Mouse (Mus musculus): ENCODE results near the gene Slc9a3r1. TPM values are rescaled to one million over a fixed set of nuclear protein-coding genes. Genes with fewer than 3 reads are reported as not detected.
A peak's percentile ranks its signal among the peaks of the same experiment; 100 is the strongest.

The Slc9a3r1 gene
- total RNA-seq (2022) = 10 to 100 TPM; 21.0 to 25.6 (median 22.2) TPM

- peak; percentile 98 for DNase-seq
Measured at GRCm38 (mm10) chr11:115162832-115163480, at the start of gene Slc9a3r1. TSS of gene Slc9a3r1 (plus strand) at chr11:115163341.

DNA sequence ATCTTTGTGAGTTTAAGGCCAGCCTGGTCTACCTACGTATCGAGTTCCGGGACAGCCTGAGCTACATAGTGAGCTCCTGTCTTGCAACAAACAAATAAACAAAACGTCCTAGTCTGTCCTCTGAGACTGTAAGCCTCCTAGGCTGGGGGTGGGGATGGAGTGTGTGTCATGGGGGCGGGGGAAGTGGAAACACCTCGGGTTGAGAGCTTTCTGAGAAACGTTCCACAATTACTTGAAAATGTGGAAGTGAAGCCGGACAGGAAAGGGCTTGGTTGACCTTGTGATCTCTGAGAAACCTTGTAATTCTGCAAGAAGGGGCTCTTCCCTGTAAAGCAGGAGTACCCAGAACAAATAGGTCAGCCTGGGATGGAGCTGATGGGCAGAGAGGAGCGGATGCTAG lies 43.7 kb upstream of the Slc9a3r1 start:
- DNase-seq = no peak

GRCm38 (mm10) chr11:115128483-115128882 lies 34.7 kb upstream of the Slc9a3r1 start:
- DNase-seq = no peak

GRCm38 (mm10) chr11:115129508-115130126 lies 33.5 kb upstream of the Slc9a3r1 start:
- DNase-seq = no peak

- no peak for DNase-seq
Measured at GRCm38 (mm10) chr11:115131768-115132381, 31.3 kb upstream of the Slc9a3r1 start.

GRCm38 (mm10) chr11:115133800-115134199 lies 29.3 kb upstream of the Slc9a3r1 start, which contains the start of gene Cd300lf:
TSS of gene Cd300lf (minus strand) at chr11:115133992.
- no peak for DNase-seq

- DNase-seq = no peak
Measured at GRCm38 (mm10) chr11:115138597-115139262, 24.4 kb upstream of the Slc9a3r1 start.

DNA sequence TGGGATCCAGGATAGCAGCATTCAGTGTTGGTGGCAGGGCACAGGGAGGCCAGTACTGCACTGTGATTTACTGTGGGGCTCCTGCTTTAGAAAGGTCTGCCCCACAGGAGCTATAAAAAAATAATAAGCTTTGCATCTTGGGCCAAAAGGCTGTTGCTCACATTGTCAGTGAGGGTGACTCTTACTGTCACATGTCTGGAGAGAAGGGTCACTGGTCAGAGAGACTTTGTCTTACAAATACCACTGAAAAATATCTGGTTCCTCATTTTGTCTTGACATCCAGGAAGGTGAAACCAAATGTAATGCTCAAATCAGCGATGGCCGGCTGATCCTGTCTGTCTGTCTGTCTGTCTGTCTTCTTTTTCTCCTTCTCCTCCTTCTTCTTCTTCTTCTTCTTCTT lies 21.2 kb upstream of the Slc9a3r1 start:
- no peak for DNase-seq

DNA sequence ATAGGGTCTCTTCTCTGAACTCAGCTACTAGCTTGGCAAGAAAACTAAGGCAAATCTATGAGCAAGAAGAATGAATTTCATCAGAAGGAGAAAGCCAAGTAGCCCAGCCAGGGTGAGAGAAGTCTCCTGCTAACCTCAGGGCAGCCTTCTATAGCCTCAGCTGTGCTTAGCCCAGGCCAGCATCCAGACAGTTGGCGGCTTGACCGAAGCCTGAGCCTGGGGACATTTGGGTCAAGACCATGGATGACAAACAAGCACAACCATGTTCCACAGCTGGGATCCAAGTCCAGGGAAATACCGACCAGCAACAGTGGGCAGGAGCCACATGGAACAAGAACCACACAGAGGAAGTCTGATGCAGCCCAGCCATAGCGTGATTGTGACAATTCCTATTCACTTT lies 15.3 kb upstream of the Slc9a3r1 start:
- no peak for DNase-seq

DNA sequence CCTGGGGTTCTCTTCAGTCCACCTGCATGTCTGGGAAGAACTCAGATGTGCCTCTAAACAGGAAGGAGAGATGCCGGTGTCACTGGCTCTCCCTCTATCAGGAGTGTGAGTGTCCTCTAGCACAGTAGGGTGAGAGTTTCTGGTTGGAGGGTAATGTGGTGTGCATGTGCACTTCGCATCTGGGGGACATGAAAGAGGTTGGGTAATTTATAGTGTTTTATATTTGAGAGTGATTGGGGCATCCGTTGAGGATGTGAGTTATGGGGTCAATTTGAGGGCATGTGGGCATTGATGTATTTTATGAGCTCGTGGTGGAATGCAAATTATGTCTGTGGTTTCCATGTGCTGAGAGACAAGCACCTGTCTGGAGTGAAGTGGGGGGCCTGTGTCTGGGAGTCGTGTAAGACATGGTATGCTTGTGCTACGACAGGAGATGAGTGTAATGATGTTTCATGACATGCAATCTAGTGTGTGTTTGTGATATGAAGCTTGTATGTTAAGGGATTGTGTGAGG lies 12.3 kb upstream of the Slc9a3r1 start:
- no peak for DNase-seq

- DNase-seq = no peak
Measured at GRCm38 (mm10) chr11:115151755-115152429, 11.2 kb upstream of the Slc9a3r1 start.

DNA sequence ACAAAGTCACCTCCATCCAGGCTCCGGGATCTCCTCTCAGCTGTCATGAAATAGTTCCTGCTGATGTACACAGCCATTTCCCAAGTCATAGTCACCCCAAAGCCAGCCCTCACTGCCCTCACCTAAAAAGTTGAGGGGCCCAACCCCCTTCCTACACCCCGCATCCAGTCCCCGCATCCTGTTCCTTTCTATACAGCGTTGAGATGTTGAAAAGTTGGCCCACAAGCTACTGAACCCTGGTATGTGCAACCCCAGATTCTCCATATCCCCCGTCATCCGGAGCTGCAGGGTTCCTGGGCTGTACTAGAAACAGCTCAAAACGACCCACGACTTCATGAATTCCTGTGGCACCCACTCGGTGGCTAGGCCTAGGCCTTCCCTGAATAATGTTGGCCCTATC lies 10.1 kb upstream of the Slc9a3r1 start:
- no peak for DNase-seq

DNA sequence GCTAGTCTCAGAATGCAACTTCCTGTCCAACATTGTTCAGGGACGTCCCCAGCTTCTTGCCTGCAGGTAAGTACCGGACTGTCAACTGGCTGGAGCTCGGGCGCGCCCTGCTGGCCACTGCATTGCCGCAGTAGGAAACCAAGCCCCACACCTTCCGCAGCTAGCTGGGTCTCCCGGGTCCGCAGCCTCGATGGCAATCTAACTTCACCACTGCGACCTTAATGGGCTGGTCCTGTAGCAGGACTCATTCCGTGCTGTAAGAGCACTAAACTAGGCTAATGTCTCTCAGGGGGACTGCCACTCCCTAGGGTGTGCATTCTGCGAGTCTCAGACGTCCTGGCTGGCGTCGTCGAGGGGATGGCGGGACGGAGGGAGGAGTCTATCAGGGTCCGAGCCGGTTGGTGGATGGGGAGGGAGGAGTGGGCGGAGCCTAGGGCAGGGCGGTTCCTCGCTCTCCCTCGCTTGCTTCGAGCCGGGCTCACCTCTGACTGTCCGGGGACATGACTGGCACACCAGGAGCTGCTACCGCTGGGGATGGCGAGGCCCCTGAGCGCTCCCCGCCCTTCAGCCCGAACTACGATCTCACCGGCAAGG lies 9.3 kb upstream of the Slc9a3r1 start:
- peak; percentile 57 for DNase-seq

- no peak for DNase-seq
Measured at GRCm38 (mm10) chr11:115155053-115155634, 8.0 kb upstream of the Slc9a3r1 start.

GRCm38 (mm10) chr11:115157933-115158719 lies 5.0 kb upstream of the Slc9a3r1 start:
- DNase-seq = no peak

- DNase-seq = peak; percentile 77
Measured at GRCm38 (mm10) chr11:115160016-115160797, 2.9 kb upstream of the Slc9a3r1 start.

DNA sequence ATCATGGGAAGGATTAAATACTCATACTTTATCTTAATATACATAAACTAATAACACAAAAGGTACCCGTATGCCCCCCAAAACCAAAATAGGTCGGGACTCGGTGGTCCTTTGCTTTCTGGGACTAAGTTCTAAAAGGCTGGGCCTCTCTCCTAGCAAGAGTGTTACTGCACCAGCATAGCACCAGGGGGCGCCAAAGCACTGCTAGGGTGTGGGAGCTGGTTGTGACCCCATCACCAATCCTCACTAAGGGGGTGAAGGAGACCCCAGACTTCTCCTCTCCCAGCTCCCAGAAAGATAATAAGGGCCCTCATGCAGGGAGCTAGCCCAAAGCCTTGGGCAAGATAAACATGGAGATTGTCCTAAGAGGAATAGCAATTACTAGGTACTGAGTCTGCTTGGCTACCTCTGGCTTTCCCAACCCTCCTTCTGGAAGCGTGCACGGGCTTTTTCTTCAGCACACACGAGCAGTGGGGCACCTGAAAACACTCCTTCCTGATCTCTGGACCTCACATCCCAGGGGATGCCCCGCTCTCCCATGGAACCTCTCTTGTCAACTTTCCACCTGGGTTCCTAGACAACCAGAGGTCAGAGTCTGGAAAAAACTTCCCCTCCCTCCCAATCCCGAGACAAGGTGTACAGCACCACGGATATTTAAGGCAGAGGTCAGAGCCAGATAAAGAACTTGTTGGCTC lies 2.1 kb upstream of the Slc9a3r1 start:
- no peak for DNase-seq

- no peak for DNase-seq
Measured at GRCm38 (mm10) chr11:115161578-115162204, 1.4 kb upstream of the Slc9a3r1 start.

GRCm38 (mm10) chr11:115162205-115162601 lies 938 bp upstream of the Slc9a3r1 start:
- DNase-seq = no peak
